Mouse (Mus musculus): ENCODE data around the gene Mast2. TPM values are rescaled to one million over a fixed set of nuclear protein-coding genes. Genes with fewer than 3 reads are reported as not detected.
A peak's percentile ranks its signal among the peaks of the same experiment; 100 is the strongest.

The Mast2 gene
- 62.0 and 89.0 TPM in 2 replicates for total RNA-seq (2015; ENCODE audit: low replicate concordance)
- total RNA-seq (2017; ENCODE audit: low replicate concordance) = 66.4 and 76.9 TPM in 2 replicates

- ATAC-seq (replicated peaks; ENCODE audit: low FRiP score, poor library complexity, severe bottlenecking) = peak; percentile 90
Observed at GRCm38 (mm10) chr4:116464126-116464981, at the start of gene Mast2. Gene Mast2, minus strand, starts transcription at chr4:116464183.

DNA sequence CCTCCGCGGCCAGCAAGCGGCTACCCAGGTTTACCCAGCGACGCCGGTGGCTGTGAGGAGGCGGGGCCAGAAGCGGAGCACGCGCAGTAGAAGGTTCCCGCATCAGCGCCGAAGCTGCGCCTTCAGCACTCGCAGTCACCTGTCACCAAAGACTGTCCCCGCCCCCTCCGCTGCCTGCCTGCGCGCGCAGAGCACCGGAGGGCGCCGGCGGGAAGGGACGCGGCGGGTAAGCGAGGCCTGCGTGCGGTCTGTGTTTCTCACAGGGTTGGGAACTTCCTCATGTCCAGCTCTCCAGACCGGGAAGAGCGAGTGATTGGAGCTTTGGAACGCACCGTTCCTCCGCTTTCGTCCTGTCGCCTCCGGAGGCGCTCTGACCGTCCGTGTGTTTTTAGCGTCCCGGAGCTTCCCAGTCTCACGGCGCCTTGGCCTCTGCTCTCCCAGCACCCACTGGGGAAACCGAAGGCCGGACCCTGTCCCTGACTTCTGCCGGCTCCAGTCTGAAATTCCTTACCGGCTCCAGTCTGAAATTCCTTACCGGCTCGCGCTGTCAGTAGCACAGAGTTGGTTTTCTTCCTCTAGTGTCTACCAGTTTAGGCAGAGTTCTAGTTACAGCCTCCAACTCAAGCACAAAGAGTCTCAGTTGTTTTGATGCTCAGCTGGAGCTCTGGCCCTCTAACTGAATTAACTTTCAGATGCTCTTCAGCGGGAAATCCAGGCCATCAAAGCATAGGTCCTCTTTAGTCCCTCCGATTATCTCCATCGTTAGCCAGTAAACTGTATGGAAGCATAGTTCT lies 43.6 kb upstream of the Mast2 start, which contains the start of gene Ipp:
Gene Ipp, plus strand, starts transcription at position 125 of the 794 bp plus-strand sequence.
- ATAC-seq (replicated peaks; ENCODE audit: low FRiP score, poor library complexity, severe bottlenecking) = peak; percentile 97

DNA sequence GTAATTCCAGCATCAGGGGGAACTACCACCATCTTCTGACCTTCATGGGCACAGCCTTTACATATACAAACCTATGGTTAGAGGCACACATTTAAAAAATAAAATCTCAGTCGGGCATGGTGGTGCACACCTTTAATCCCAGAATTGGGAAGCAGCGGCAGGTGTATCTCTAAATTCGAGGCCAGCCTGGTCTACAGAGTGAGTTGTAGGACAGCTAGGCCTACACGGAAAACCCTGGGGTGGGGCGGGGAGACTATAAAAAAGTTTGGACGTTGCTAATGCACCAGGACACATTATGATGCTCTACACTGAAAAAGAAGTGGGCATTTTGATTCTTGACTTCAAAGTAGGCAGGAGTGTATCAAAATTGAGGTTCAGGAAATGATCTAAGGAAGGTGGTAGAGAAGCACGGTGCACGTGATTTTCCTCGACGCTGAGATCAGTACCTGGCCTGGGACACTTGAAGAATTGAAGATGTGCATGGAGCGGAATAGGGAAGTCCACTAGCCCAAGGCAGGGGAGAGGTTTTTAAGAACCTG lies 43.0 kb upstream of the Mast2 start:
- peak; percentile 8; the same call in 1 of the 2 replicates for ATAC-seq (replicated peaks; ENCODE audit: low FRiP score, poor library complexity, severe bottlenecking)

GRCm38 (mm10) chr4:116499978-116500377 lies 36.0 kb upstream of the Mast2 start:
- no peak for ATAC-seq (replicated peaks; ENCODE audit: low FRiP score, poor library complexity, severe bottlenecking)

- ATAC-seq (replicated peaks; ENCODE audit: low FRiP score, poor library complexity, severe bottlenecking) = no peak
Observed at GRCm38 (mm10) chr4:116493646-116494045, 29.7 kb upstream of the Mast2 start.

DNA sequence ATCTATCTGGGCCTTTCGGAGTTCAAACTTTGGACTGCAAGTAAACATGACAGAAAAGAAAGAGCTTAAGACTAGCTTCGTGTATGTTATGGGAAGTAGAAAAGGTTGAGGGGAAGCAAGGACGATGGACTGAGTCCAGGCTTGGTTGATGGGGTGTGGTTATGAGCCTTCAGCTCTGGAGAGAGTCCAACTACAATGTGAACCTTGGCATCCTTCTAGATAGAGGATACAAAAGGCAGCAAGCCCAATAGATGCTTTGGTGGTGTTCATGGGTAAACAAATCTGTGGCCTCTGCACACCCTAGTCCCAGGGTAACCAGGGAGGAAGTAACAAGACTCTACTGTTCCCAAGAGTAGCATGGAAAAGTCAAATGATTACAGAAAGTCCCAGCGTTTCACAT lies 28.5 kb upstream of the Mast2 start:
- no peak for ATAC-seq (replicated peaks; ENCODE audit: low FRiP score, poor library complexity, severe bottlenecking)

DNA sequence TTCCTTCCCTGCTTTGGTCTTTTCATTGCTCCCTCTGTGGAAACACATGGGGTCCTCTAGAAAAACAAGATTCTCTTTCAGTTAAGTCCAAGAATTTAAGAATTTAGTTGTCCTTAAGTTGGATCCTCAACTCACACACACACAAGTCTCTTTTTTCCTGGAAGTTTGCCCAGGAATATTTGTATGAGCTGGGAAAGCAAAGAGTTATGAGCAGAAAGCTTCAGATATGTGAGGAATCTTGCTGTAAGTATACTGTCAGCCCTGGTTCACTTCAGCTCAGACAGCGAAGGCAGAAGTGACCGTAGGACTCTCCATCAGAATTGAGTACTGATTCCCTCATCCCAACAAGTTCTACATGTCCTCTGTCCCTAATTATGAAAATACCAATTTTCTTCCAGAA lies 27.9 kb upstream of the Mast2 start:
- no peak for ATAC-seq (replicated peaks; ENCODE audit: low FRiP score, poor library complexity, severe bottlenecking)

GRCm38 (mm10) chr4:116491119-116491536 lies 27.1 kb upstream of the Mast2 start:
- no peak for ATAC-seq (replicated peaks; ENCODE audit: low FRiP score, poor library complexity, severe bottlenecking)

DNA sequence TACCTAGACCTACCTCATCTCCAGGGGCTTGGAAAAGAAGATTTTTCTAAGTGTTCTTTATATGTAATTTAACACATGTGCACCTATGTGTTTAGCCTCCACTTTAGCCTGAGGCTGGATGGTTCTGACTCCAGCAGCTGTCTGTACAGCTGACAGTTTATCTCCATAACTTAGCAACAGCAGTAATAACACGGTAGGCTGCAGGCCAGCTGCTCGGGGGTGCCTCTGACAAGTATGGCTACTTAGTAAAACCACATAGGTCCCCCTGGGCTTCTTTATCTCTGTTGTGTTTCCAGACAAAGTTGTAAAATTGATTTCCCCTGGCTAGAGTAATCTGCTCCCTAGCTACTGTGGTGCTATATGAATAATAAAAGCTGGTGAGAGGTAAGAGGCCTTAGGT lies 19.5 kb upstream of the Mast2 start:
- no peak for ATAC-seq (replicated peaks; ENCODE audit: low FRiP score, poor library complexity, severe bottlenecking)

DNA sequence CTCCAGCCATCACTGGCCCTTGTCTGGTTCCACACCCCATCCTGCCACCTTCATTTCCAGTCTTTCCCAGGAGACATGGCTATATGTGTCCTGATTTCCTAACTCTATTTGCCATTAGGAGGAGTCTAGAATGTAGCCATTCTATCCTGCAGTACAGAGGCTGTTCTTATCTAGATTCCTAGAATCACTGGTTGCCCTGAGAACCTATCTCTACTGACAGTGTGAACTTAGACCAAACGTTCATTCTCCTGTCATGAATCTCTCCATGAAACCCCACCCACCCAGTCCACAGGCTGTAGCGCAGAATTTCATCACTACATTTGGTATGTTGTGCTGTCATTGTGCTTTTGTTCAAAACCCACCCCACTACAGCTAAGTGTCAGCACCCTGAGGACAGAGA lies 17.3 kb upstream of the Mast2 start:
- ATAC-seq (replicated peaks; ENCODE audit: low FRiP score, poor library complexity, severe bottlenecking) = no peak

- peak; percentile 32 for ATAC-seq (replicated peaks; ENCODE audit: low FRiP score, poor library complexity, severe bottlenecking)
Observed at GRCm38 (mm10) chr4:116463231-116464125, 505 bp downstream of the Mast2 start.

DNA sequence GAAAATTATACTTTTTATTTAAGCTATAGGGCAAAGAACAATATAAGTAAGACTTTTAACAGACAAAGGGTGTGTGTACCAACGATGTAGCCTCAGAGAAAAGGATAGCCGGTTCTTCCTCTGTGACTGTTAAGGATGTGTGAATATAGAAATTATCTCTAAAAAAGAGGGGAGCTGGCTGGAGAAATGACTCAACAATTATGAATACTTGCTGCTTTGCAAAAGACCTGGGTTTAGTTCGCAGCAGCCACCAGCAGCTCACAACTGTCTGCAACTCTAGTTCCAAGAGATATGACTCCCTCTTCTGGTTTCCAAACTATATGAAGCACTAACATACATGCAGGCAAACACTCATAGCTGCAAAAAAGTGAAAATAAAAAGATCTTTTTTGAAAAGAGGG lies 2.0 kb downstream of the Mast2 start:
- no peak for ATAC-seq (replicated peaks; ENCODE audit: low FRiP score, poor library complexity, severe bottlenecking)

GRCm38 (mm10) chr4:116451553-116451952 lies 12.4 kb downstream of the Mast2 start:
- no peak for ATAC-seq (replicated peaks; ENCODE audit: low FRiP score, poor library complexity, severe bottlenecking)

DNA sequence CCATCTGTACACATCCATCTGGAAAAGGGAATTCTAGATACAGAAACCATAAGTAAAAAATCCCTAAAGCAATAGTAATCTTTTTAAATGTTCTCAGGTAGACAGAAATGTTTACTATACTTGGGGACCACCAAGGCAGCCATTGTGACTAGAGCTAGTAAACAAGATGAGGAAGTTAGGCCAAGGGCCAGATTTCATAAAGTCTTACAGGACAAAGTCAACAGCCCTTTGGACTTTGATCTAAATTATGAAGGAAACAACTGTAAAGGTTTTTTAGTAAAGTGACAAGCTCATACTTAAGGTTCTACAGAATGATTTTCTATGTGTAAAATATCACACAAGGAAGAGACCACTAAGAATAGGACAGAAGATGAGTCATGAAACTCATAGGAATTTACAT lies 14.0 kb downstream of the Mast2 start:
- ATAC-seq (replicated peaks; ENCODE audit: low FRiP score, poor library complexity, severe bottlenecking) = no peak

GRCm38 (mm10) chr4:116448673-116449072 lies 15.3 kb downstream of the Mast2 start:
- peak; percentile 78 for ATAC-seq (replicated peaks; ENCODE audit: low FRiP score, poor library complexity, severe bottlenecking)

DNA sequence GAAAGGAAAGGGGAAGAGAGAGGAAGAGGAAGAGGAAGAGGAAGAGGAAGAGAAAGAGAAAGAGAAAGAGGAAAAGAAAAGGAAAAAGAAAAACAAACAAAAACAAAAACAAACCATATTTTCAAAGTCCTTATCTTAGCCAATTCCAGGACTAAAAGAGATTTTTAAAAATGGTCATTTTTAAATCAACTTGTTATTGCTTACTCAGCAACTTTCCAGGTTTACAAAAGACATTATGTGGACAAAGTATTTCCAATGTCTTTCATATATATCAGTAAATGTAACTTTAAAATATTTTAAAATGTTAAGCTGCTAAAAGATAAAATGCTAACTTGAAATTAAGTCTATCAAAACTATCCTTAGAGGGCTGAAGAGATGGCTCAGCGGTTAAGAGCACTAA lies 24.6 kb downstream of the Mast2 start:
- ATAC-seq (replicated peaks; ENCODE audit: low FRiP score, poor library complexity, severe bottlenecking) = no peak

DNA sequence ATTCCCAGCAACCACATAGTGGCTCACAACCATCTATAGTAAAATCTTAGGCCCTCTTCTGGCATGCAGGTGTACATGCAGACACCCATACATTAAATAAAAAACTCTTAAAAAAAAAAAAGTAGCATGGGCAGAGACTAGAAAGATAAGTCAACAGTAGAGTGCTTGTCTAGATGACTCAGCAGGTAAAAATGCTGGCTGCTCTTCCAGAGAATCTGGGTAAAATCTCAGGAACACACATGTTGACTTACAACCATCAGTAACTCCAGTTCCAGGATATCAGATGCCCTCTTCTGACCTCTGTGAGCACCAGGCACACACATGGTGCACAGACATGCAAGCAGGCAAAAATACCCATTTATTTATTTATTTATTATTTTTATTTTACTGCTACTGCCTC lies 25.4 kb downstream of the Mast2 start:
- ATAC-seq (replicated peaks; ENCODE audit: low FRiP score, poor library complexity, severe bottlenecking) = no peak

GRCm38 (mm10) chr4:116435626-116436025 lies 28.4 kb downstream of the Mast2 start:
- no peak for ATAC-seq (replicated peaks; ENCODE audit: low FRiP score, poor library complexity, severe bottlenecking)

- ATAC-seq (replicated peaks; ENCODE audit: low FRiP score, poor library complexity, severe bottlenecking) = no peak
Observed at GRCm38 (mm10) chr4:116422186-116422585, 41.8 kb downstream of the Mast2 start.
